Mouse (Mus musculus): ENCODE measurements around the gene Slit2. TPM values are rescaled to one million over a fixed set of nuclear protein-coding genes. Genes with fewer than 3 reads are reported as not detected.

Slit2 gene
- polyA plus RNA-seq, 1 experiment from 2014 or later: 4.6 TPM

DNA sequence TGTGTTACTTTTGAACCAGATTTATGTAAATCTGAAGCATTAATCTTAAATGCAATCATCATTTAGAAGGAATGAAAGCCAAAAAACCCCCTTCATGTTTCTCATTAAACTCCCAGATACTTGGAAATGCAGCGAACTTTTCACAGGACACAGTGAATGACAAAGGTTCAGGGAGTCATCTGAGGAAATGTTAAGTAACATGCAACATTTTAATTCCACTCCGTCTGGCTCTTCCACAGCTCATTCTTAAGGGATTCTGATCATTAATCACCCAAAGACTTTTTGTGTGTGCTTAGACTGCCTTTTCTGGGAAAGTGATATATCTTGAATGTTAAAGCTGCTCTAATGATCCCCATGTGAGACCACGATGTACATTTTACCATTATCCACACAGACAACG is 337.7 kb downstream of the Slit2 start:
- WGBS: 71% methylated on average over 4 of the region's 4 CpGs
- Histone ChIP-seq H3K4me3 (ENCODE audit: low read depth, low read length) (no peak overlapping the region), H3K27ac (ENCODE audit: low read depth, low read length) (no peak overlapping the region), H3K36me3 (ENCODE audit: control insufficient read depth, insufficient read depth) (no peaks in the 10 kb centered on the region), H3K4me1 (replicated peaks; ENCODE audit: control insufficient read depth, insufficient read depth, low read length) (no peaks in the 10 kb centered on the region), H3K9ac (ENCODE audit: low read depth, low read length) (no peak overlapping the region), H3K4me2 (replicated peaks; ENCODE audit: low read depth) (no peak overlapping the region), H3K27me3 (replicated peaks; ENCODE audit: control insufficient read depth, insufficient read depth, low read length) (no peaks in the 10 kb centered on the region), H3K9me3 (ENCODE audit: control insufficient read depth) (no peaks in the 10 kb centered on the region)
- TF ChIP-seq CTCF (IDR thresholded peaks at IDR 0.05; ENCODE audit: low read depth): no peak
- ATAC-seq: no peak

DNA sequence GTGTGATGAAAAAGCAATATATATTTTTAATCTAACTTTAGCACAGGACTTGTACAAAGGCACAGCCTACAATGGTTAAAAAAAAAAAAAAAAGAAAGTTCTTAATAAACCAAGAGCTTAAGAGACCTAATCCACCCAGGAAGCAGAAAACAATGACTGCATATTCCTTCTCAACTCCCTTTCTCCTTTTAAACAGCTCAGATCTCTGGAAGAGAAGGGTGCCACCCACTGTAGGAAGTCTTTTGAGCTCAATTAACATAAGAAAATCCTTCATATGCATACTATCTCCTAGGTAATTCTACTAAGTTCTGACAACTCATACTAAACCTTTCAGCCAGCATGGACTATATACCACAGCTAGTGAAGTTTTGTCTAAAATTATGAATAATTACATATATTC is 343.3 kb downstream of the Slit2 start:
- H3K27ac ChIP-seq (ENCODE audit: low read depth, low read length): no peak overlapping the region
- H3K4me3 ChIP-seq (ENCODE audit: low read depth, low read length): no peak overlapping the region
- H3K4me1 ChIP-seq (replicated peaks; ENCODE audit: control insufficient read depth, insufficient read depth, low read length): no peaks in the 10 kb centered on the region
- no peak overlapping the region for H3K4me2 ChIP-seq (replicated peaks; ENCODE audit: low read depth)
- TF ChIP-seq CTCF (IDR thresholded peaks at IDR 0.05; ENCODE audit: low read depth): no peak
- H3K36me3 ChIP-seq (ENCODE audit: control insufficient read depth, insufficient read depth): no peaks in the 10 kb centered on the region
- no peaks in the 10 kb centered on the region for H3K9me3 ChIP-seq (ENCODE audit: control insufficient read depth)
- ATAC-seq: no peak
- H3K9ac ChIP-seq (ENCODE audit: low read depth, low read length): no peak overlapping the region
- H3K27me3 ChIP-seq (replicated peaks; ENCODE audit: control insufficient read depth, insufficient read depth, low read length): no peaks in the 10 kb centered on the region

DNA sequence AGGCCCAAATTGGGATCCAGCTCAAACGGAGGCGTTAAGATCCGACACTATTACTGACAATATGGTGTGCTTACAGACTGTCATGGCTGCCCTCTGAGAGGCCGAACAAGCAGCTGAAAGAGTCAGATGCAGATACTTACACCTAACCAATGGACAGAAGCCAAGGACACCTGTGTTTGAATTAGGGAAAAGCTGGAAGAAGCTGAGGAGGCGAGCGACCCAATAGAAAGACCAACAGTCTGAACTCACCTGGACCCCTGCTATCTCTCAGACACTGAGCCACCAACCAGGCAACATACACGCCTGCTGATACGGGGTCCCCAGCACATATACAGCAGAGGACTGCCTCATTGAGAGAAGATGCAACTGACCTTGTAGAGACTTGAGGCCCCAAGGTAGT is 344.7 kb downstream of the Slit2 start, which contains the start of gene 5730480H06Rik:
TSS of gene 5730480H06Rik (plus strand) at position 301 of the 400 bp plus-strand sequence.
- Histone ChIP-seq H3K9ac (ENCODE audit: low read depth, low read length) (no peak within 1 kb of the TSS), H3K4me2 (replicated peaks; ENCODE audit: low read depth) (no peak within 1 kb of the TSS), H3K4me1 (replicated peaks; ENCODE audit: control insufficient read depth, insufficient read depth, low read length) (no peaks in the 10 kb centered on the region), H3K27ac (ENCODE audit: low read depth, low read length) (no peak within 1 kb of the TSS), H3K27me3 (replicated peaks; ENCODE audit: control insufficient read depth, insufficient read depth, low read length) (no peaks in the 10 kb centered on the region), H3K36me3 (ENCODE audit: control insufficient read depth, insufficient read depth) (no peaks in the 10 kb centered on the region), H3K9me3 (ENCODE audit: control insufficient read depth) (no peaks in the 10 kb centered on the region), H3K4me3 (ENCODE audit: low read depth, low read length) (no peak within 1 kb of the TSS)
- ATAC-seq: no peak
- WGBS: 95% methylated on average over 8 of the region's 8 CpGs
- no peak for TF ChIP-seq CTCF (IDR thresholded peaks at IDR 0.05; ENCODE audit: low read depth)

DNA sequence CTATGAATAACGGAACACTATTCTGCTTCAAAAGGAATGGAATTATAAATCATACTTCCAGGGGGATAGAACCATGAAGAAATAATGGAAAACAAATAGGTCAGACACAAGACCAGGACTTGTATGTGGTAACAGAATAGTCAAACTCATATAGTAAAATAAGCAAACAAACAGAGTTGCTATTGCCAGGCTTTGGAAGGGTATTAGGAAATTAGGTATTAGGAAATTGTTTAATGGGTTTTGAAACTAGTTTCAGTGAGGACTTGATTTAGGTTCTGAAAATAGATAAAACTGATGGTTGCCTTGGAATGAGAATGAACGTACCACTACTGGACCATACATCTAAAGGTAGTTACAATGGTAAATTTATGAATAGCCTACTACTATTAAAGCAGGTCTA is 346.8 kb downstream of the Slit2 start:
- no peak overlapping the region for H3K4me2 ChIP-seq (replicated peaks; ENCODE audit: low read depth)
- no peaks in the 10 kb centered on the region for H3K27me3 ChIP-seq (replicated peaks; ENCODE audit: control insufficient read depth, insufficient read depth, low read length)
- no peaks in the 10 kb centered on the region for H3K9me3 ChIP-seq (ENCODE audit: control insufficient read depth)
- ATAC-seq: no peak
- H3K9ac ChIP-seq (ENCODE audit: low read depth, low read length): no peak overlapping the region
- WGBS: 93% methylated on average over 2 of the region's 2 CpGs
- H3K36me3 ChIP-seq (ENCODE audit: control insufficient read depth, insufficient read depth): no peaks in the 10 kb centered on the region
- H3K4me1 ChIP-seq (replicated peaks; ENCODE audit: control insufficient read depth, insufficient read depth, low read length): no peaks in the 10 kb centered on the region
- H3K27ac ChIP-seq (ENCODE audit: low read depth, low read length): no peak overlapping the region
- H3K4me3 ChIP-seq (ENCODE audit: low read depth, low read length): no peak overlapping the region
- TF ChIP-seq CTCF (IDR thresholded peaks at IDR 0.05; ENCODE audit: low read depth): no peak

DNA sequence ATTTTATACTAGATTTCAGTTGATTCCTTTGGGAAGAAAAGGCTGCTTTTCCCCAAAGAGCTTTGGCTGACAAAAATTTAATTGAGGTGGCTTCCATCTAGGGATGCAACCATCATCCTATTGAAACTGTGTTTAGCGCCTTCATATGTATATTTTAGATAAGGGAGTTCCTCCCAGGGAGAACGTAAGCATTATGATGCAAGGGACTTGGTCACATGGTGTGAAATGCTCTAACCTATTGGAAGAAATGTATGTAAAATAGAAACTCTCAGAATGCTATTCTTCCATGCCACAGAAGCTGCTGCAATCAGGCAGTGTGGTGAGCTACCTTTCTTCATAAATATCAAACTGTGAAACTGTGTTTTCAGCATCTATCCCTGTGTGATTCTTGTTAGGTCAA is 347.9 kb downstream of the Slit2 start:
- H3K27me3 ChIP-seq (replicated peaks; ENCODE audit: control insufficient read depth, insufficient read depth, low read length): no peaks in the 10 kb centered on the region
- H3K9me3 ChIP-seq (ENCODE audit: control insufficient read depth): no peaks in the 10 kb centered on the region

DNA sequence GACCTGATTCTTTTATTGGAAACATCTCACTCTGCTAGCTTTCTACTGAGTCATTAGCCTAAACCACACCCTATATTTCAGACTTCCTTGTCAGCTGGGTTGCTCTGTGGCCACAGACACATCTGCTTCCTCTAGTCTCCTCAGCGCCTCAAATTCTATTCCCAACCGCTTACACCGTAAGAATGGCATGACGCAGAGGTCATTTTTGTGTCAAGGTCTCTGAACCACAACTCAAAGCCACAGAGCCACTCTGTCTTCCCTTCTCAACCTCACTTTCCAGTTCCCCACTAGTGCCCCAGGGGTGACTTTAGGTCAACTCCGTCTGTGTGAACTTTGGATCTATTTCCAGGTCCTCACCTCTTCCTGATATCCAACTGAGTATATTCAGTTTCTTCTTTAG is 348.5 kb downstream of the Slit2 start:
- H3K9ac ChIP-seq (ENCODE audit: low read depth, low read length): no peak overlapping the region
- no peaks in the 10 kb centered on the region for H3K9me3 ChIP-seq (ENCODE audit: control insufficient read depth)
- H3K27me3 ChIP-seq (replicated peaks; ENCODE audit: control insufficient read depth, insufficient read depth, low read length): no peaks in the 10 kb centered on the region
- no peak overlapping the region for H3K4me2 ChIP-seq (replicated peaks; ENCODE audit: low read depth)
- H3K4me3 ChIP-seq (ENCODE audit: low read depth, low read length): no peak overlapping the region
- no peaks in the 10 kb centered on the region for H3K4me1 ChIP-seq (replicated peaks; ENCODE audit: control insufficient read depth, insufficient read depth, low read length)
- 61% methylated on average over 5 of the region's 5 CpGs for WGBS
- no peak for ATAC-seq
- no peaks in the 10 kb centered on the region for H3K36me3 ChIP-seq (ENCODE audit: control insufficient read depth, insufficient read depth)
- H3K27ac ChIP-seq (ENCODE audit: low read depth, low read length): no peak overlapping the region
- TF ChIP-seq CTCF (IDR thresholded peaks at IDR 0.05; ENCODE audit: low read depth): no peak

More for the DNA sequence above, 347.9 kb downstream of the Slit2 start:
- H3K36me3 ChIP-seq (ENCODE audit: control insufficient read depth, insufficient read depth): no peaks in the 10 kb centered on the region
- no peak for ATAC-seq
- no peak overlapping the region for H3K4me3 ChIP-seq (ENCODE audit: low read depth, low read length)
- H3K27ac ChIP-seq (ENCODE audit: low read depth, low read length): no peak overlapping the region
- 83% methylated on average over 2 of the region's 2 CpGs for WGBS
- H3K4me1 ChIP-seq (replicated peaks; ENCODE audit: control insufficient read depth, insufficient read depth, low read length): no peaks in the 10 kb centered on the region
- H3K9ac ChIP-seq (ENCODE audit: low read depth, low read length): no peak overlapping the region
- no peak for TF ChIP-seq CTCF (IDR thresholded peaks at IDR 0.05; ENCODE audit: low read depth)
- H3K4me2 ChIP-seq (replicated peaks; ENCODE audit: low read depth): no peak overlapping the region

DNA sequence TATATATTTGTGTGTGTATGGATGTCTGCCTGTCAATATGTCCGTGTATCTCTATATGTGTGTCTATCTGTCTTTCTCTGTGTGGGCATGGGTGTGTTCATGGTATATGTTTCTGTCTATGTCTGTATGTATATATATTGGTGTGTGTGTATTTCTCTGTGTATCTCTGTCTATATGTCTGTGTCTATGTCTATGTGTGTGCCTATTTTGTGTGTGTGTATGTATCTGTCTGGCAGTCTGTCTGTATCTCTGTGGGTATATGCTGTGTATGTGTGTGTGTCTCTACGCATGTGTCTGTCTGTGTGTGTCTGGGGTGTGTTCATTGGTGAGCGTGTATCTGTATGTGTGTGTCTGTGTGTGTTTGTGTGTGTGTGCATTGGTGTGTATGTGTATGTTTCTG is 350.5 kb downstream of the Slit2 start:
- no peak for ATAC-seq
- Histone ChIP-seq H3K36me3 (ENCODE audit: control insufficient read depth, insufficient read depth) (no peaks in the 10 kb centered on the region), H3K9ac (ENCODE audit: low read depth, low read length) (no peak overlapping the region), H3K4me1 (replicated peaks; ENCODE audit: control insufficient read depth, insufficient read depth, low read length) (no peaks in the 10 kb centered on the region), H3K4me2 (replicated peaks; ENCODE audit: low read depth) (no peak overlapping the region), H3K4me3 (ENCODE audit: low read depth, low read length) (no peak overlapping the region), H3K27ac (ENCODE audit: low read depth, low read length) (no peak overlapping the region), H3K27me3 (replicated peaks; ENCODE audit: control insufficient read depth, insufficient read depth, low read length) (no peaks in the 10 kb centered on the region), H3K9me3 (ENCODE audit: control insufficient read depth) (no peaks in the 10 kb centered on the region)
- no peak for TF ChIP-seq CTCF (IDR thresholded peaks at IDR 0.05; ENCODE audit: low read depth)
- WGBS: 88% methylated on average over 3 of the region's 3 CpGs
